Mouse (Mus musculus): ENCODE measurements at regions not wholly inside any gene's neighbourhood (a gene's known extent, or its start where the extent isn't known, plus 50 kb on each side); places are given as distances from the start of the nearest gene placed in this dataset.

DNA sequence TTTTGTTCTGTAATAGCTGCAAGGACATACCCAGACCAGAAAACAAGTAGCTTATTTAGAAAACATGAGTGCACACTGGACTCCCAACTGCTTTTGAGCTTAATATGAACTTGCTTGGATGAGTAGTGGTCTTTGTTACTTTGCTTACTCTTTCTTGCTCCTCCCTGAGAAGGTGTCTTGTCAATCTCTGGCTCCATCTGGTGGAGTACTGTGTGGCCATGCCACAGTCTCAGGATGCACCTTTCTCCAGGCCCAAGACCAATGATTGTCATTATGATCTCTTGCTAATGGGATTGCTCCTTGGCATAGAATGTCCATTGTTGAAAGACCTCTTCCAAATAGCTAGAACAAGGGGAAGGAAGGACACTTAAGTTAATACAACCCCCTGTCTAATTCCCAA, 465.1 kb downstream of the Bmp2 start:
- TF ChIP-seq CTCF (IDR thresholded peaks at IDR 0.05; ENCODE audit: insufficient read depth, low read length) = peak; percentile 41; the same call in 1 of the 2 replicates
- no peak for TF ChIP-seq POLR2A (IDR thresholded peaks at IDR 0.05; ENCODE audit: borderline replicate concordance, extremely low read depth, low read depth, low read length)
